Mouse (Mus musculus) right cerebral cortex, adult 18-20 months (tissue): ENCODE measurements around the gene Gimap4.

Experiments
- DNase-seq: peaks from one replicate; pipeline ENCODE4 v3.0.0; 2022; ENCODE audit warnings: mixed read lengths

The Gimap4 gene

GRCm38 (mm10) chr6:48684319-48684718 lies at the start of gene Gimap4:
TSS of gene Gimap4 (plus strand) at chr6:48684549.
- no peak for DNase-seq

GRCm38 (mm10) chr6:48635105-48635504 lies 49.2 kb upstream of the Gimap4 start:
- DNase-seq = no peak

- DNase-seq = no peak
These were observed 47.8 kb upstream of the Gimap4 start for GRCm38 (mm10) chr6:48636515-48636914.

- no peak for DNase-seq
These were observed 46.4 kb upstream of the Gimap4 start for GRCm38 (mm10) chr6:48637811-48638500.

GRCm38 (mm10) chr6:48638553-48638952 lies 45.8 kb upstream of the Gimap4 start:
- no peak for DNase-seq

GRCm38 (mm10) chr6:48641391-48641790 lies 43.0 kb upstream of the Gimap4 start:
- no peak for DNase-seq

- DNase-seq = peak; percentile 41
These were observed 41.5 kb upstream of the Gimap4 start for GRCm38 (mm10) chr6:48642764-48643292.

GRCm38 (mm10) chr6:48645660-48646308 lies 38.6 kb upstream of the Gimap4 start:
- DNase-seq = peak; percentile 64

GRCm38 (mm10) chr6:48646309-48646690 lies 38.0 kb upstream of the Gimap4 start:
- no peak for DNase-seq

- DNase-seq = no peak
These were observed 37.4 kb upstream of the Gimap4 start, which contains the start of gene Gimap8 for GRCm38 (mm10) chr6:48646995-48647394. TSS of gene Gimap8 (plus strand) at chr6:48647234.

- DNase-seq = no peak
These were observed 36.7 kb upstream of the Gimap4 start for GRCm38 (mm10) chr6:48647611-48648010.

GRCm38 (mm10) chr6:48648779-48649178 lies 35.6 kb upstream of the Gimap4 start:
- DNase-seq = no peak

- no peak for DNase-seq
These were observed 34.3 kb upstream of the Gimap4 start for GRCm38 (mm10) chr6:48650041-48650440.

GRCm38 (mm10) chr6:48658721-48659120 lies 25.6 kb upstream of the Gimap4 start:
- DNase-seq = no peak

GRCm38 (mm10) chr6:48664750-48665149 lies 19.6 kb upstream of the Gimap4 start:
- no peak for DNase-seq

GRCm38 (mm10) chr6:48665471-48665870 lies 18.9 kb upstream of the Gimap4 start:
- DNase-seq = no peak

- no peak for DNase-seq
These were observed 18.2 kb upstream of the Gimap4 start for GRCm38 (mm10) chr6:48666159-48666586.

- no peak for DNase-seq
These were observed 16.3 kb upstream of the Gimap4 start for GRCm38 (mm10) chr6:48668022-48668421.

GRCm38 (mm10) chr6:48669446-48669969 lies 14.8 kb upstream of the Gimap4 start:
- no peak for DNase-seq

- no peak for DNase-seq
These were observed 9.9 kb upstream of the Gimap4 start for GRCm38 (mm10) chr6:48674291-48675058.

GRCm38 (mm10) chr6:48675400-48675930 lies 8.9 kb upstream of the Gimap4 start:
- no peak for DNase-seq

- DNase-seq = no peak
These were observed 8.2 kb upstream of the Gimap4 start, which contains the start of gene Gimap9 for GRCm38 (mm10) chr6:48675931-48676859. TSS of gene Gimap9 (plus strand) at chr6:48676129.
